Mouse (Mus musculus): ENCODE data around the gene Ank3. TPM values are rescaled to one million over a fixed set of nuclear protein-coding genes. Genes with fewer than 3 reads are reported as not detected.

Ank3 gene
- polyA plus RNA-seq, 1 experiment from 2014 or later: not detected

- no peaks in the 10 kb centered on the region for H3K36me3 ChIP-seq (ENCODE audit: inconsistent target)
- H3K27ac ChIP-seq: no peak overlapping the region
- H3K79me2 ChIP-seq (ENCODE audit: inconsistent target): no peaks in the 10 kb centered on the region
- no peak overlapping the region for H3K4me3 ChIP-seq (ENCODE audit: inconsistent target)
- 83% methylated on average over 6 of the region's 6 CpGs for WGBS (ENCODE audit: missing documents)
These were observed 148.1 kb downstream of the Ank3 start for GRCm38 (mm10) chr10:69546643-69547042.

- no peak overlapping the region for H3K4me3 ChIP-seq (ENCODE audit: inconsistent target)
- H3K79me2 ChIP-seq (ENCODE audit: inconsistent target): no peaks in the 10 kb centered on the region
- no peaks in the 10 kb centered on the region for H3K36me3 ChIP-seq (ENCODE audit: inconsistent target)
- no peak overlapping the region for H3K27ac ChIP-seq
- 84% methylated on average over 3 of the region's 3 CpGs for WGBS (ENCODE audit: missing documents)
These were observed 150.2 kb downstream of the Ank3 start for GRCm38 (mm10) chr10:69548771-69549170.

GRCm38 (mm10) chr10:69549221-69549620 lies 150.6 kb downstream of the Ank3 start:
- H3K27ac ChIP-seq: no peak overlapping the region
- no peak overlapping the region for H3K4me3 ChIP-seq (ENCODE audit: inconsistent target)
- H3K36me3 ChIP-seq (ENCODE audit: inconsistent target): no peaks in the 10 kb centered on the region
- 92% methylated on average over 4 of the region's 4 CpGs for WGBS (ENCODE audit: missing documents)
- no peaks in the 10 kb centered on the region for H3K79me2 ChIP-seq (ENCODE audit: inconsistent target)

- 72% methylated on average over 4 of the region's 4 CpGs for WGBS (ENCODE audit: missing documents)
- H3K27ac ChIP-seq: no peak overlapping the region
- no peak overlapping the region for H3K4me3 ChIP-seq (ENCODE audit: inconsistent target)
- no peaks in the 10 kb centered on the region for H3K79me2 ChIP-seq (ENCODE audit: inconsistent target)
- no peaks in the 10 kb centered on the region for H3K36me3 ChIP-seq (ENCODE audit: inconsistent target)
These were observed 152.3 kb downstream of the Ank3 start for GRCm38 (mm10) chr10:69550824-69551223.

GRCm38 (mm10) chr10:69553091-69553490 lies 154.5 kb downstream of the Ank3 start:
- H3K36me3 ChIP-seq (ENCODE audit: inconsistent target): no peaks in the 10 kb centered on the region
- 88% methylated on average over 1 of the region's 1 CpGs for WGBS (ENCODE audit: missing documents)
- no peak overlapping the region for H3K4me3 ChIP-seq (ENCODE audit: inconsistent target)
- no peaks in the 10 kb centered on the region for H3K79me2 ChIP-seq (ENCODE audit: inconsistent target)
- no peak overlapping the region for H3K27ac ChIP-seq

GRCm38 (mm10) chr10:69555592-69555991 lies 157.0 kb downstream of the Ank3 start:
- H3K79me2 ChIP-seq (ENCODE audit: inconsistent target): no peaks in the 10 kb centered on the region
- no peak overlapping the region for H3K27ac ChIP-seq
- no peaks in the 10 kb centered on the region for H3K36me3 ChIP-seq (ENCODE audit: inconsistent target)
- WGBS (ENCODE audit: missing documents): 84% methylated on average over 4 of the region's 4 CpGs
- no peak overlapping the region for H3K4me3 ChIP-seq (ENCODE audit: inconsistent target)

- Histone ChIP-seq H3K36me3 (ENCODE audit: inconsistent target) (no peaks in the 10 kb centered on the region), H3K4me3 (ENCODE audit: inconsistent target) (no peak overlapping the region)
These were observed 157.7 kb downstream of the Ank3 start for GRCm38 (mm10) chr10:69556278-69556677.

GRCm38 (mm10) chr10:69560237-69560636 lies 161.7 kb downstream of the Ank3 start:
- H3K36me3 ChIP-seq (ENCODE audit: inconsistent target): no peaks in the 10 kb centered on the region
- no peak overlapping the region for H3K27ac ChIP-seq
- no peaks in the 10 kb centered on the region for H3K79me2 ChIP-seq (ENCODE audit: inconsistent target)
- WGBS (ENCODE audit: missing documents): 100% methylated on average over 1 of the region's 1 CpGs
- H3K4me3 ChIP-seq (ENCODE audit: inconsistent target): no peak overlapping the region

More at GRCm38 (mm10) chr10:69556278-69556677, 157.7 kb downstream of the Ank3 start:
- 21% methylated on average over 13 of the region's 13 CpGs for WGBS (ENCODE audit: missing documents)
- Histone ChIP-seq H3K79me2 (ENCODE audit: inconsistent target) (no peaks in the 10 kb centered on the region), H3K27ac (no peak overlapping the region)

GRCm38 (mm10) chr10:69562931-69563330 lies 164.4 kb downstream of the Ank3 start:
- H3K79me2 ChIP-seq (ENCODE audit: inconsistent target): no peaks in the 10 kb centered on the region
- 100% methylated on average over 3 of the region's 4 CpGs for WGBS (ENCODE audit: missing documents)
- H3K27ac ChIP-seq: no peak overlapping the region
- no peaks in the 10 kb centered on the region for H3K36me3 ChIP-seq (ENCODE audit: inconsistent target)
- H3K4me3 ChIP-seq (ENCODE audit: inconsistent target): no peak overlapping the region

GRCm38 (mm10) chr10:69565052-69565451 lies 166.5 kb downstream of the Ank3 start:
- Histone ChIP-seq H3K79me2 (ENCODE audit: inconsistent target) (no peaks in the 10 kb centered on the region), H3K27ac (no peak overlapping the region), H3K36me3 (ENCODE audit: inconsistent target) (no peaks in the 10 kb centered on the region), H3K4me3 (ENCODE audit: inconsistent target) (no peak overlapping the region)
- WGBS (ENCODE audit: missing documents): 31% methylated on average over 4 of the region's 4 CpGs

- no peaks in the 10 kb centered on the region for H3K36me3 ChIP-seq (ENCODE audit: inconsistent target)
- no peak overlapping the region for H3K27ac ChIP-seq
- H3K4me3 ChIP-seq (ENCODE audit: inconsistent target): no peak overlapping the region
- 96% methylated on average over 4 of the region's 5 CpGs for WGBS (ENCODE audit: missing documents)
- no peaks in the 10 kb centered on the region for H3K79me2 ChIP-seq (ENCODE audit: inconsistent target)
These were observed 170.4 kb downstream of the Ank3 start for GRCm38 (mm10) chr10:69568976-69569375.

- WGBS (ENCODE audit: missing documents): 82% methylated on average over 8 of the region's 8 CpGs
- Histone ChIP-seq H3K4me3 (ENCODE audit: inconsistent target) (no peak overlapping the region), H3K36me3 (ENCODE audit: inconsistent target) (no peaks in the 10 kb centered on the region), H3K27ac (no peak overlapping the region), H3K79me2 (ENCODE audit: inconsistent target) (no peaks in the 10 kb centered on the region)
These were observed 171.2 kb downstream of the Ank3 start for GRCm38 (mm10) chr10:69569740-69570139.

GRCm38 (mm10) chr10:69570466-69571288 lies 172.1 kb downstream of the Ank3 start:
- H3K36me3 ChIP-seq (ENCODE audit: inconsistent target): no peaks in the 10 kb centered on the region
- H3K79me2 ChIP-seq (ENCODE audit: inconsistent target): no peaks in the 10 kb centered on the region
- 51% methylated on average over 18 of the region's 18 CpGs for WGBS (ENCODE audit: missing documents)
- H3K4me3 ChIP-seq (ENCODE audit: inconsistent target): no peak overlapping the region
- H3K27ac ChIP-seq: no peak overlapping the region

- H3K27ac ChIP-seq: no peak overlapping the region
- H3K4me3 ChIP-seq (ENCODE audit: inconsistent target): no peak overlapping the region
- 3% methylated on average over 7 of the region's 8 CpGs for WGBS (ENCODE audit: missing documents)
These were observed 172.8 kb downstream of the Ank3 start for GRCm38 (mm10) chr10:69571422-69571821.

GRCm38 (mm10) chr10:69571972-69572371 lies 173.4 kb downstream of the Ank3 start:
- H3K79me2 ChIP-seq (ENCODE audit: inconsistent target): no peaks in the 10 kb centered on the region
- WGBS (ENCODE audit: missing documents): 7% methylated on average over 9 of the region's 9 CpGs
- H3K4me3 ChIP-seq (ENCODE audit: inconsistent target): no peak overlapping the region

More at GRCm38 (mm10) chr10:69571422-69571821, 172.8 kb downstream of the Ank3 start:
- H3K36me3 ChIP-seq (ENCODE audit: inconsistent target): no peaks in the 10 kb centered on the region
- H3K79me2 ChIP-seq (ENCODE audit: inconsistent target): no peaks in the 10 kb centered on the region

More at GRCm38 (mm10) chr10:69571972-69572371, 173.4 kb downstream of the Ank3 start:
- H3K36me3 ChIP-seq (ENCODE audit: inconsistent target): no peaks in the 10 kb centered on the region
- no peak overlapping the region for H3K27ac ChIP-seq
